Mouse (Mus musculus) embryonic fibroblast, embryonic 13.5 days (primary cell): Measurements from ENCODE around the gene Gm19684.
"Not testable (repeated sequence)": the region's sequence is repeated elsewhere in the genome, so short reads cannot be mapped to it uniquely, and the experiment has no call there.

Experiments
- CTCF ChIP-seq: IDR thresholded peaks from 2 replicates; pipeline ENCODE4 v1.5.1; 2011; ENCODE audit warnings: mild to moderate bottlenecking, control low read depth, low read length, moderate library complexity, borderline replicate concordance; ENCODE audit not compliant: insufficient read depth
- POLR2A ChIP-seq: IDR thresholded peaks from 2 replicates; pipeline ENCODE4 v1.6.1; 2011; ENCODE audit warnings: low read depth, mild to moderate bottlenecking, control low read depth, low read length, moderate library complexity

DNA sequence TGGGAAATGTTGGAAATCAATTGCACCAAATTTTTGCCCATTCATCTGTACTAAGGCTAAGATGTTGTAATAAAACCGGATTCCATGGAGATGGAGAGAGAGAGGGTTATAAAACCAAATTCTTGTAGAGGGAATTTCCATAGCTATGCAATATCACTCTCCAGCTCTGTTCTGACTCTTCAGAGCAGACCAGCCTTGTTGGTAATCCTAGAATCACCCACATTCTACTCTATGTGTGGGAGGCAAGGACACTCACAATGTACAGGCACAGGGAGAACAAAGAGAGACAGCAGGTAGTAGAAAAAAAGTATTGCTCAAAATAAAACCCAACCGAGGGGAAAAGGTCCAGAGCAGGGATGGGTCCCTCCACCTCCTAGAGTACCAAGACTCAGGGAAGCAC, 29.5 kb upstream of the Gm19684 start:
- TF ChIP-seq CTCF, POLR2A: not testable (repeated sequence)
